Mouse (Mus musculus) cerebellum, adult 2 months (tissue): ENCODE results near the gene Tchp.

Source experiments
- CTCF ChIP-seq: fragments of 200-500 bp; IDR thresholded peaks from 2 replicates; pipeline ENCODE4 v1.5.1; 2011; ENCODE audit warnings: low read depth, mild to moderate bottlenecking, control low read depth, low read length, moderate library complexity, borderline replicate concordance; ENCODE audit not compliant: insufficient read depth
- POLR2A ChIP-seq: fragments of 200-500 bp; IDR thresholded peaks from 2 replicates; pipeline ENCODE4 v1.6.1; 2011; ENCODE audit warnings: low read length, control low read depth, borderline replicate concordance; ENCODE audit not compliant: insufficient read depth

DNA sequence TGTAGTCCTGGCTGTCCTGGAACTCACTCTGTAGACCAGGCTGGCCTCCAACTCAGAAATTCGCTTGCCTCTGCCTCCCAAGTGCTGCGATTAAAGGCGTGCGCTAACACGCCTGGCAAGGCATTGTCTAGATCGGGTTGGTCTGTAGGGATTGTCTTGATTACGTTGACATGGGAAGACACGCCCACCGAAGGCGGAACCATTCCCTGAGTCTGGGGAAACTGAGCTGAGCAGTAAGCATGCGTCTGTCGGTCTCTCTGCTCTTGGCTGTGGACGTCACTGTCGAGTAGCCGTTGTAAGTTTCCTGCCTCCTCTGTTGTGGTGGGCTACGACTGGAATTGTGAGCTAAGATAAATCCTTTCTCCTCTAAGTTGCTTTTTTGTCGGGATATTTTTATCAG is 10.6 kb upstream of the Tchp start:
- TF ChIP-seq CTCF, result no peak
- no peak for TF ChIP-seq POLR2A
